Mouse (Mus musculus): Measurements from ENCODE around the gene Man1a2.

DNA sequence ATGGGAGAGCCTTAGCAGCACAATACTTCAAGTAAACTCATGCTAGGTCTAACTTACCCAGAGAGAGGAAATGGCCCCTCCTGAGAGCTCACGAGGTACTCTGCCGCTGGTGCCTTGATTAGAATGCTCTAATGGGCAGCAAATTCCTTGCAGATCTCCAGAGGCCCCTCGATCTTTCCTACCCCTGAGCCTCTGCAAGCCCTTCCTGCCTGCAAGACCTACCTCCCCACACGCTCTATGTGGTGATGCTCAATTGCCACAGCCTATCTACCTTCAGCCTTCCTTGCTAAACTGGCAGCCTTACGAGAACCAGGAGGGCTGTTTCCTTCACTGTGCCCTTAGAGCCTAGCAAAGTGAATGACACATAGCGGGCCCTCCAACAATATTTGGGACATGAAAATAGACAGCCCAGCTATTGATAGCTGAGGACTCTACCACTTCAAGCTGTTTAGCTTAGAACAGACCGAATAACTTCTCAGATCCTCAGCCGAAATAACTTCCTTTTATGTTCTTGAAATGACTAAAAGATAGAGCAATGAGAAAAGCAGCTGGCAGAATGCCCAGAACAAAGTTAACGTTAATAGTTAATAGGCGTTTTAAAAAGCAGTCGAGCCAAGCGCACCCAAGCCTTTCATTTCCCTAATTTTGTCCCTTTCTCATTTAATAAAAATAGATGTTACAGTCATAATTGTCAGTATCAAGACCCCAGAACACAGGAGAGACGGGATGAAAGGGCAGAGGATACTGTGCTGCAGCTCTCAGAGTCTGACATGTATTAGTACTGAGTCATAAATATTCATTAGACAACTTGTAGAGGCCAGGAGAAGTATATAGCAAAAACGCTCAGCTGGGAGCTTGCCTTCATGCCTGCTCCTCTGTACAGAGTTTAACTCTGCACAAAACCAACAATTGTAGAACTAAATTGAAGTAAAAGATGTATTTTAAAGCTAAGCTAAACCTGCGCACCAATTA is 17.9 kb upstream of the Man1a2 start:
- TF ChIP-seq CTCF (IDR thresholded peaks at IDR 0.05; ENCODE audit: control insufficient read depth, insufficient read depth, insufficient read length), result no peak
- no peak for TF ChIP-seq CEBPB (IDR thresholded peaks at IDR 0.05; ENCODE audit: low read depth)
